9 mouse cellular contexts compared by ENCODE assay signal in genomic region chr9:58196141-58196540, GRCm38 (mm10). TPM values are rescaled to one million over a fixed set of nuclear protein-coding genes. Genes with fewer than 3 reads are reported as not detected.
DNase-seq lines count a peak whose midpoint lies in the region; ATAC-seq and TF ChIP-seq lines count a peak whose summit lies in the region.
"Had no signal": no experiment of that assay in that cellular context is flagged by ENCODE, and none has a peak within 500 bp of the region (broad histone marks: within the 10 kb centered on the region; RNA-seq: fewer than 3 reads in every experiment).

No protein-coding gene starts in this region.

- no peak for DNase-seq in heart, adult 9 months (ENCODE audit: low spot score in 2 of 2)
- DNase-seq in spleen, postnatal 36 days (ENCODE audit: low spot score in 2 of 2), result no peak
- DNase-seq in embryo, embryonic 10 days (ENCODE audit: low spot score), result no peak
- DNase-seq in layer of hippocampus, postnatal 10 days (ENCODE audit: low spot score in 2 of 2), result no peak
- DNase-seq: spleen, adult 18-20 months had no signal

- no peak for TF ChIP-seq CTCF in E14TG2a.4 (conservative IDR thresholded peaks at IDR 0.05; ENCODE audit: low read length)

- H3K9me3 ChIP-seq in heart, embryonic 14.5 days (ENCODE audit: control insufficient read depth, low read length), result no peaks in the 10 kb centered on the region
- H3K9me3 ChIP-seq in E14TG2a.4 (ENCODE audit: low read length), result no peaks in the 10 kb centered on the region
- no peaks in the 10 kb centered on the region for H3K9me3 ChIP-seq in forebrain, embryonic 12.5 days
- H3K9me3 ChIP-seq in limb, embryonic 15.5 days, result no peaks in the 10 kb centered on the region

- H3K4me2 ChIP-seq in heart, embryonic 14.5 days (ENCODE audit: low read length), result peak overlapping the region; percentile 50
- H3K4me2 ChIP-seq in forebrain, embryonic 12.5 days, result peak overlapping the region; percentile 63
- H3K4me2 ChIP-seq in limb, embryonic 15.5 days, result peak overlapping the region; percentile 30; the same call in 1 of the 2 replicates

- peak overlapping the region in 1 of 2 experiments; percentile 22; a peak in 2 of 4 replicates for H3K4me3 ChIP-seq in heart, embryonic 14.5 days (ENCODE audit: control insufficient read depth in 1 of 2, insufficient read depth in 1 of 2, low read depth in 1 of 2, low read length in 2 of 2)
- H3K4me3 ChIP-seq in E14TG2a.4 (replicated peaks; ENCODE audit: low read length), result peak overlapping the region; percentile 70
- peak overlapping the region; percentile 43 for H3K4me3 ChIP-seq in forebrain, embryonic 12.5 days (replicated peaks)
- peak overlapping the region; percentile 20; the same call in 1 of the 2 replicates for H3K4me3 ChIP-seq in limb, embryonic 15.5 days

- no peak overlapping the region for H3K9ac ChIP-seq in heart, embryonic 14.5 days (ENCODE audit: low read length)
- peak overlapping the region; percentile 69 for H3K9ac ChIP-seq in forebrain, embryonic 12.5 days
- H3K9ac ChIP-seq in limb, embryonic 15.5 days, result no peak overlapping the region

- no peak overlapping the region for H3K27ac ChIP-seq in heart, embryonic 14.5 days (replicated peaks in 1 of 2; ENCODE audit: control insufficient read depth in 1 of 2, insufficient read depth in 1 of 2, low read depth in 2 of 2, low read length in 2 of 2)
- peak overlapping the region; percentile 91 for H3K27ac ChIP-seq in forebrain, embryonic 12.5 days
- H3K27ac ChIP-seq in limb, embryonic 15.5 days, result no peak overlapping the region

- H3K27me3 ChIP-seq in heart, embryonic 14.5 days (ENCODE audit: control insufficient read depth, insufficient read depth, low read length), result peaks cover 82% of the 10 kb centered on the region
- H3K27me3 ChIP-seq in E14TG2a.4 (ENCODE audit: insufficient read depth, low read length), result peaks cover 82% of the 10 kb centered on the region
- peaks cover 73% of the 10 kb centered on the region for H3K27me3 ChIP-seq in forebrain, embryonic 12.5 days
- H3K27me3 ChIP-seq in limb, embryonic 15.5 days, result peaks cover 67% of the 10 kb centered on the region

- ATAC-seq in heart, embryonic 14.5 days (ENCODE audit: insufficient number of reproducible peaks, insufficient read depth, low FRiP score, low read depth), result no peak
- no peak for ATAC-seq in forebrain, embryonic 12.5 days (ENCODE audit: low FRiP score)
- no peak for ATAC-seq in limb, embryonic 15.5 days (ENCODE audit: insufficient number of reproducible peaks, low FRiP score, low TSS enrichment, low read depth)

- H3K36me3 ChIP-seq in heart, embryonic 14.5 days (ENCODE audit: control insufficient read depth, insufficient read depth, low read length), result no peaks in the 10 kb centered on the region
- no peaks in the 10 kb centered on the region for H3K36me3 ChIP-seq in E14TG2a.4 (ENCODE audit: insufficient read depth, low read length)
- H3K36me3 ChIP-seq in forebrain, embryonic 12.5 days (replicated peaks), result no peaks in the 10 kb centered on the region
- H3K36me3 ChIP-seq in limb, embryonic 15.5 days, result no peaks in the 10 kb centered on the region

- 7% methylated on average over 14 of the region's 14 CpGs for WGBS in heart, embryonic 14.5 days
- WGBS in forebrain, embryonic 12.5 days, result 5% methylated on average over 14 of the region's 14 CpGs
- WGBS in limb, embryonic 15.5 days, result 11% methylated on average over 14 of the region's 14 CpGs

- H3K4me1 ChIP-seq in heart, embryonic 14.5 days (ENCODE audit: control insufficient read depth in 2 of 2, insufficient read depth in 2 of 2, low read length in 2 of 2), result peaks cover 12 to 30% of the 10 kb centered on the region in 2 experiments; a peak in 3 of 4 replicates
- H3K4me1 ChIP-seq in E14TG2a.4 (replicated peaks; ENCODE audit: low read depth, low read length), result peaks cover 78% of the 10 kb centered on the region
- peaks cover 58% of the 10 kb centered on the region for H3K4me1 ChIP-seq in forebrain, embryonic 12.5 days
- peaks cover 48% of the 10 kb centered on the region for H3K4me1 ChIP-seq in limb, embryonic 15.5 days

RNA-seq across cellular contexts. Expression of gene Islr, which starts 8.0 kb away (rescaled TPM):
- 10.5 and 15.6 TPM in 2 replicates for polyA plus RNA-seq in heart, embryonic 14.5 days (2014; fragmentation: Nextera tagmentation; extraction: Ambion mirVana)
- polyA plus RNA-seq in forebrain, embryonic 12.5 days (2016; fragmentation: Nextera tagmentation; extraction: Ambion mirVana), result 16.4 and 17.9 TPM in 2 replicates
- polyA plus RNA-seq in limb, embryonic 15.5 days (2015; fragmentation: Nextera tagmentation; extraction: Ambion mirVana), result 216 and 254 TPM in 2 replicates
- 10 to 100 TPM; 16.4 to 18.1 TPM for total RNA-seq in layer of hippocampus, postnatal 10 days (2021)

RNA-seq across cellular contexts. Expression of gene Islr2, which starts 8.0 kb away (rescaled TPM):
- not detected in 2 replicates for polyA plus RNA-seq in heart, embryonic 14.5 days (2014; fragmentation: Nextera tagmentation; extraction: Ambion mirVana)
- polyA plus RNA-seq in forebrain, embryonic 12.5 days (2016; fragmentation: Nextera tagmentation; extraction: Ambion mirVana), result 52.3 and 60.8 TPM in 2 replicates
- 0.55 and 1.5 TPM in 2 replicates for polyA plus RNA-seq in limb, embryonic 15.5 days (2015; fragmentation: Nextera tagmentation; extraction: Ambion mirVana)
- 100 to 1,000 TPM; 231 to 269 TPM for total RNA-seq in layer of hippocampus, postnatal 10 days (2021)

RNA-seq across cellular contexts. Expression of gene Pml, which starts 53.4 kb away (rescaled TPM):
- polyA plus RNA-seq in heart, embryonic 14.5 days (2014; fragmentation: Nextera tagmentation; extraction: Ambion mirVana), result 11.0 and 11.8 TPM in 2 replicates
- polyA plus RNA-seq in forebrain, embryonic 12.5 days (2016; fragmentation: Nextera tagmentation; extraction: Ambion mirVana), result 11.1 TPM in 2 replicates
- 15.7 and 16.4 TPM in 2 replicates for polyA plus RNA-seq in limb, embryonic 15.5 days (2015; fragmentation: Nextera tagmentation; extraction: Ambion mirVana)
- total RNA-seq in layer of hippocampus, postnatal 10 days (2021), result 1 to 10 TPM; 7.3 to 9.1 TPM

RNA-seq across cellular contexts. Expression of gene Stoml1, which starts 56.8 kb away (rescaled TPM):
- polyA plus RNA-seq in heart, embryonic 14.5 days (2014; fragmentation: Nextera tagmentation; extraction: Ambion mirVana), result 22.7 and 25.6 TPM in 2 replicates
- polyA plus RNA-seq in forebrain, embryonic 12.5 days (2016; fragmentation: Nextera tagmentation; extraction: Ambion mirVana), result 52.2 and 53.3 TPM in 2 replicates
- polyA plus RNA-seq in limb, embryonic 15.5 days (2015; fragmentation: Nextera tagmentation; extraction: Ambion mirVana), result 34.2 and 35.5 TPM in 2 replicates
- 10 to 100 TPM; 77.5 to 80.5 TPM for total RNA-seq in layer of hippocampus, postnatal 10 days (2021)

Comparison
In these comparisons a context has a peak if more than half of its experiments do, and no peak if none do; other contexts are left out.
1. RNA of gene Islr, which starts 8.0 kb away (polyA plus RNA-seq): 216 to 254 TPM in limb, embryonic 15.5 days; 16.4 to 17.9 TPM in forebrain, embryonic 12.5 days and 10.5 to 15.6 TPM in heart, embryonic 14.5 days; every median in the first group is over 10 times any median in the second.
2. RNA of gene Islr2, which starts 8.0 kb away (polyA plus RNA-seq): 52.3 to 60.8 TPM in forebrain, embryonic 12.5 days; 0.55 to 1.5 TPM in limb, embryonic 15.5 days and not detected in heart, embryonic 14.5 days; every median in the first group is over 10 times any median in the second.
3. Peak in every context shown above with its lines, with median percentiles within 50 percentile points of each other: H3K4me2 ChIP-seq.